Mouse (Mus musculus) bone marrow, adult 2 months (tissue): ENCODE data around the gene Acadsb.

Source experiments
- CTCF ChIP-seq: fragments of 200-500 bp; IDR thresholded peaks from 2 replicates; pipeline ENCODE4 v1.5.1; 2011; ENCODE audit warnings: low read length, control low read depth; ENCODE audit not compliant: control insufficient read depth, insufficient read depth
- POLR2A ChIP-seq: fragments of 200-500 bp; IDR thresholded peaks from 2 replicates; pipeline ENCODE4 v1.6.1; 2011; ENCODE audit warnings: low read depth, mild to moderate bottlenecking, control low read depth, low read length, borderline replicate concordance; ENCODE audit not compliant: control insufficient read depth

GRCm38 (mm10) chr7:131465117-131465601, 54.8 kb downstream of the Acadsb start:
- no peak for TF ChIP-seq POLR2A
- no peak for TF ChIP-seq CTCF
